Mouse (Mus musculus) limb, embryonic 14.5 days (tissue): ENCODE measurements around the gene Hipk3. TPM values are rescaled to one million over a fixed set of nuclear protein-coding genes. Genes with fewer than 3 reads are reported as not detected.

Experiments
- ATAC-seq: fragments of 200-750 bp; cut with Nextera tagmentation; 2 replicates; pipeline ENCODE4 v1.8.0; 2017; ENCODE audit warnings: low read depth, moderate number of reproducible peaks, moderate TSS enrichment; ENCODE audit not compliant: low FRiP score
- DNase-seq: peaks from one replicate; pipeline ENCODE4 v3.0.0-alpha.2; 2015; ENCODE audit warnings: low spot score
- H3K27ac ChIP-seq: fragments of 300-500 bp; sonication (generic); replicated peaks from 2 replicates; pipeline ENCODE4 v1.5.1; 2014; ENCODE audit warnings: low read depth, mild to moderate bottlenecking, low read length, moderate library complexity, mixed read lengths
- H3K27me3 ChIP-seq: fragments of 300-500 bp; sonication (generic); 2 replicates; pipeline ENCODE4 v1.6.1; 2014; ENCODE audit warnings: low read length, mixed read lengths; ENCODE audit not compliant: control insufficient read depth, insufficient read depth
- H3K36me3 ChIP-seq: fragments of 300-500 bp; sonication (generic); 2 replicates; pipeline ENCODE4 v1.6.1; 2014; ENCODE audit warnings: mild to moderate bottlenecking, low read length, moderate library complexity, mixed read lengths; ENCODE audit not compliant: control insufficient read depth, insufficient read depth
- H3K4me1 ChIP-seq: fragments of 300-500 bp; sonication (generic); 2 replicates; pipeline ENCODE4 v1.6.1; 2014; ENCODE audit warnings: antibody characterized with exemption, low read length, mixed read lengths; ENCODE audit not compliant: control insufficient read depth, insufficient read depth
- H3K4me2 ChIP-seq: fragments of 300-500 bp; sonication (generic); replicated peaks from 2 replicates; pipeline ENCODE4 v1.6.1; 2014; ENCODE audit warnings: low read depth, mild to moderate bottlenecking, low read length, moderate library complexity; ENCODE audit not compliant: severe bottlenecking
- H3K4me3 ChIP-seq: fragments of 300-500 bp; sonication (generic); replicated peaks from 2 replicates; pipeline ENCODE4 v1.5.1; 2014; ENCODE audit warnings: low read length
- H3K9ac ChIP-seq: fragments of 300-500 bp; sonication (generic); 2 replicates; pipeline ENCODE4 v1.6.1; 2014; ENCODE audit warnings: mild to moderate bottlenecking, low read depth, low read length, moderate library complexity; ENCODE audit not compliant: severe bottlenecking
- H3K9me3 ChIP-seq: fragments of 300-500 bp; sonication (generic); 2 replicates; pipeline ENCODE4 v1.6.1; 2016; ENCODE audit warnings: low read length; ENCODE audit not compliant: control insufficient read depth
- POLR2A ChIP-seq: fragments of 200-500 bp; IDR thresholded peaks from 2 replicates; pipeline ENCODE4 v1.8.0; 2012; ENCODE audit warnings: inconsistent platforms, mild to moderate bottlenecking, moderate library complexity, borderline replicate concordance; ENCODE audit not compliant: insufficient read depth, insufficient read length; ENCODE audit errors: extremely low read depth
- WGBS: fragments of 180-500 bp; shearing (Covaris S2); extraction: QIAGEN DNeasy Blood & Tissue Kit; methylation state at CpG from one replicate; pipeline ENCODE4 v1.1.7; 2014; 5-methylcytosine and 5-hydroxymethylcytosine counted together
- polyA plus RNA-seq, 2 experiments: library from polyadenylated mRNA; depleted of rRNA in 1 of 2; stranded (reverse) in 1 of 2; unstranded in 1 of 2; fragments of >200 nt; fragmentation: Nextera tagmentation in 1 of 2; extraction: Ambion mirVana in 1 of 2; gene quantifications; 2 replicates each; pipeline versions ENCODE4 v1.2.1 to v1.2.3; 2012 to 2014

The Hipk3 gene
- polyA plus RNA-seq, 2 experiments: 26.2 to 31.4 TPM

DNA sequence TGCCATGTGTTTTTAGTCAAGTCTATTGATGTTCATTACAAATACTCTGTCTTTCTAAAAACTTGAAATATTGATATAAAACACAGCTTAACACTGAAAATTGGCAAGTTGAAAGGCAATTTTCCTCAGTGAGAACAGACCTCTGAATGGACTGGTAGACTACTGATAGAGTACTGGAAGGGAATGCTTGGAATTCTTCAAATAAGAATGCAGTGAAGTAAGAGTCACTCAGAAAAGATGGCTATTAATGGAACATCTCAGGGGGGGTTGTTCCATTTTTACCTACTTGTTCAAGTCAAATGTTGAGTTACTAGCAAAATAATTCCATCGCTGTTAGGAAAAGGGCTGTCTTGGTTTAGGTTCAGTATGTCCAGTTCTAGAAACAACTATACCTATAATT lies 45.1 kb downstream of the Hipk3 start:
- no peaks in the 10 kb centered on the region for H3K36me3 ChIP-seq

DNA sequence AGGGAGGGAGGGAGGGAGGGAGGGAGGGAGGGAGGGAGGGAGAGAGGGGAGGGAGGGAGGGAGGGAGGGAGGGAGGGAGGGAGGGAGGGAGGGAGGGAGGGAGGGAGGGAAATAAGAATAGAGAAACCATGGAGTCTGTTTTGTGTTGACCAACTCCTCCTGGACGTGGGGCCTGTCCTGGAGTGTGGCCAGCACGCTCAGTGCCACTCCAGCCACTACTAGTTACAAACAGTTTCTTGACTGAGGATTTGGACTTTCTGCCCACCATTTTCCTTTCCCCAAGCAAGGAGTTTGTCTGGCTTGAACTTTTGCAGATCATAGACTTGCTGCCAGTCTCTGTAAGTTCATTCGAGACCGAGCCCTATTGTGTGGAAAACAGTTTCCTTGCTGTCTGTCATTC lies 46.0 kb downstream of the Hipk3 start:
- no peak for ATAC-seq
- H3K9ac ChIP-seq: no peak overlapping the region
- no peak overlapping the region for H3K27ac ChIP-seq
- no peak for TF ChIP-seq POLR2A
- H3K4me3 ChIP-seq: no peak overlapping the region
- no peaks in the 10 kb centered on the region; the same call in 1 of the 2 replicates for H3K36me3 ChIP-seq
- no peaks in the 10 kb centered on the region for H3K4me1 ChIP-seq
- H3K9me3 ChIP-seq: no peaks in the 10 kb centered on the region
- WGBS: 78% methylated on average over 4 of the region's 4 CpGs
- no peaks in the 10 kb centered on the region for H3K27me3 ChIP-seq
- no peak for DNase-seq
- H3K4me2 ChIP-seq: no peak overlapping the region

More for the DNA sequence above, 45.1 kb downstream of the Hipk3 start:
- H3K4me2 ChIP-seq: no peak overlapping the region
- DNase-seq: no peak
- no peak for ATAC-seq
- no peak for TF ChIP-seq POLR2A
- 84% methylated on average over 1 of the region's 1 CpGs for WGBS
- H3K4me1 ChIP-seq: no peaks in the 10 kb centered on the region
- H3K27me3 ChIP-seq: no peaks in the 10 kb centered on the region
- H3K9me3 ChIP-seq: no peaks in the 10 kb centered on the region
- H3K9ac ChIP-seq: no peak overlapping the region
- H3K4me3 ChIP-seq: no peak overlapping the region
- no peak overlapping the region for H3K27ac ChIP-seq

GRCm38 (mm10) chr2:104446016-104446415 lies 48.2 kb downstream of the Hipk3 start:
- no peak for DNase-seq
- no peak for TF ChIP-seq POLR2A
- Histone ChIP-seq H3K27me3 (no peaks in the 10 kb centered on the region), H3K27ac (no peak overlapping the region), H3K9me3 (no peaks in the 10 kb centered on the region), H3K4me1 (no peaks in the 10 kb centered on the region), H3K9ac (no peak overlapping the region), H3K4me2 (no peak overlapping the region), H3K4me3 (no peak overlapping the region), H3K36me3 (peaks cover under 1% of the 10 kb centered on the region; the same call in 1 of the 2 replicates)
- WGBS: 46% methylated on average over 1 of the region's 1 CpGs
- no peak for ATAC-seq

DNA sequence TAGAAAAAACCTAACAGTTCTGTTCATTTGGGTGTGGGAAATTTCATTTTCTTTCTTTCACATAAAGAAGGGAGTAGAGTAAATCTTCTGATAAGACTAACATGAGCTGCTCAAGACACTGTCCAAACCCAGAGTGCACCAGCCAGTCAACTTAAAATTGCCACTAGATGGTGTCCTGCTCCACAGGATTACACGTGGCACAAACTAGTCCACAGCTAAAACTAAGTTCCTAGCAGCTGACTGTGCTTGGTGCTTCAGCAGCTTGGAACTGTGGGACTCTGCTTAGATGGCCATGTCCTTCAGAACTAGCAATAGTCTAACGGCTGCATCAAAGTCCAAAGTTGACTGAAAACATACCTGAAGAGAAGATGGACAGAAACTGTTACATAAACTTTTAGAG lies 49.5 kb downstream of the Hipk3 start:
- no peaks in the 10 kb centered on the region for H3K9me3 ChIP-seq
- TF ChIP-seq POLR2A: no peak
- WGBS: 44% methylated on average over 2 of the region's 2 CpGs
- H3K4me2 ChIP-seq: no peak overlapping the region
- no peak overlapping the region for H3K9ac ChIP-seq
- peak; percentile 75; the same call in 1 of the 2 replicates for ATAC-seq
- H3K27me3 ChIP-seq: no peaks in the 10 kb centered on the region
- H3K4me1 ChIP-seq: no peaks in the 10 kb centered on the region
- peaks cover 12% of the 10 kb centered on the region for H3K36me3 ChIP-seq
- no peak overlapping the region for H3K4me3 ChIP-seq
- peak; percentile 63 for DNase-seq
- H3K27ac ChIP-seq: no peak overlapping the region

- H3K4me1 ChIP-seq: no peaks in the 10 kb centered on the region
- no peak for TF ChIP-seq POLR2A
- H3K36me3 ChIP-seq: peaks cover 31% of the 10 kb centered on the region
- no peak overlapping the region for H3K4me3 ChIP-seq
- ATAC-seq (no peak), DNase-seq (no peak)
- H3K9ac ChIP-seq: no peak overlapping the region
- no peak overlapping the region for H3K4me2 ChIP-seq
- 57% methylated on average over 4 of the region's 4 CpGs for WGBS
- H3K27me3 ChIP-seq: no peaks in the 10 kb centered on the region
- H3K9me3 ChIP-seq: no peaks in the 10 kb centered on the region
- H3K27ac ChIP-seq: no peak overlapping the region
Observed at GRCm38 (mm10) chr2:104442341-104442740, 51.9 kb downstream of the Hipk3 start.

- no peak for TF ChIP-seq POLR2A
- WGBS: 89% methylated on average over 3 of the region's 3 CpGs
- Histone ChIP-seq H3K4me1 (no peaks in the 10 kb centered on the region), H3K27ac (no peak overlapping the region), H3K36me3 (peaks cover 78% of the 10 kb centered on the region), H3K9me3 (no peaks in the 10 kb centered on the region), H3K9ac (no peak overlapping the region), H3K4me2 (no peak overlapping the region), H3K4me3 (no peak overlapping the region), H3K27me3 (no peaks in the 10 kb centered on the region)
- ATAC-seq (no peak), DNase-seq (no peak)
Observed at GRCm38 (mm10) chr2:104436226-104436625, 58.0 kb downstream of the Hipk3 start.
